Mouse (Mus musculus) NIH3T3 (cell line): ENCODE data around the gene Sdhb.

Experiments used
- DNase-seq: peaks from one replicate; pipeline ENCODE4 v3.0.0-alpha.2; 2012; ENCODE audit warnings: low read depth

The Sdhb gene

DNA sequence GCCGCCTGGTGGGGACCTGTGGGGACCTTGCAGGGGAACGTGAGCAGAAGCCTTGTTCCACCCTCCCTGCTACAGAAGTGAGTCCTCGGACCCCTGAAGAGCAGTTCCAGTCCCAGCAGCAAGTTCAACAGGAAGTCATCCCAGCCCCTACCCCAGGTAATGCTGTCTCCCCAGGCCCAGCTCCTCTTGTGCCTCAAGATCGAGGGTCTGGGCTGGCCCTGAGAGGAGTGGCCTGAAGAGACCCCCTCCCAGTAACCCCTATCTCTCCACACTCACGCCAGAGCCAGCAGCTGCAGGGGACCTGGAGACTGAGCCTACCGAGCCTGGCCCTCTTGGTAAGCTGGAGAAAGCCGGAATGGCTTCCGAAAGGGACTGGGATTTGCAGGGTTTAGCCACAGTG is 53.1 kb downstream of the Sdhb start:
- no peak for DNase-seq

DNA sequence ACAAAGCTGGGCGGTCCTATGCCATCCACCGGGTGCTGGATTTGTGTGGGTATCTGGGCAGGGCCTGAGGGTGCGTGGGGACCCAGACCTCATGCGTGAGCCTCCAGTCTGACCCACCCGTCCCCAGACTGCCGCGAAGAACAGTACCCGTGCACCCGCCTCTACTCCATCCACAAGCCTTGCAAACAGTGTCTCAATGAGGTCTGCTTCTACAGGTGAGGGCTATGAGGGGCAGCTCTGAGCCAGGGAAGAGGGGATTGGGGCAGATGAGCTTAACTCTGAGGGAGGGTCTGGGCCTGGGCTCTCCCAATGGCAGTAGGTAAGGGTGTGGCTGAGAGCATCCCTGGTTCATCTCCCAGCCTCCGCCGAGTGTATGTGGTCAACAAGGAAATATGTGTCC is 53.9 kb downstream of the Sdhb start:
- no peak for DNase-seq

DNA sequence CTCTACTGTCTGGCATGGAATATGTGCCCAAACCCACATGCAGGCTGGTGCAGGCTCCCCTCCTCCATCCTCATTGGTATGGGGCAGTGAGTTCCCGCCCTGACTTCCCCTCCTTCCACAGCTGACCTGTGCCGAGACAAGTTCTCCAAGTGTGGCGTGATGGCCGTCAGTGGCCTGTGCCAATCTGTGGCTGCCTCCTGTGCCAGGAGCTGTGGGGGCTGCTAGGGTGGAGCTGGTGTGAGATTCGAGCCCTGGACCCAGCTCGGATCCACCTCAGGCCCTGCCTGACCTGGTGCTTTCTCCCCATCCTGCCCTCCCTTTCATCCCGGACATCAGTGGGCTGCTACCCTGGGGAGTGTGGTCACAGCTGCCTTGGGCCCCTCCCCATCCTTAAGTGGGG is 54.4 kb downstream of the Sdhb start:
- DNase-seq = no peak

DNA sequence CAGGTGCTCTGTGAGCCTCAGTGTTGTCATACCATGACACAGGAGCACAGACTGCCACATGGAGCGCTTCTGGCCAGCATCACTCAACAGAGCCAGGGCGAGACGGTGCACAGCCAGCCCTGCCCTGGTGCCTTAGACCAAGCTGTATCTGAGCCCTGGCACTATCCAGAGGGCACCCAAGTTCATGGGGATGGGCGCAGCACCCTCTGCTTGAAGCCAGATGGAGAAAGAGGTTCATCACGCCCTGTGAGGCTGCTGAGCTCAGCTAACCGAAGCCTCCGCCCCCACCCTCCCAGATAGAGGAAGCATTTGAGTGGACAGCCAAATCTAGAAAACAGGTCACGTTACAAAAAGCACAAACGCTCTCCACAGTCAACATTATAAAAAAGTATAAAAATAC is 55.3 kb downstream of the Sdhb start:
- DNase-seq = peak; percentile 27

DNA sequence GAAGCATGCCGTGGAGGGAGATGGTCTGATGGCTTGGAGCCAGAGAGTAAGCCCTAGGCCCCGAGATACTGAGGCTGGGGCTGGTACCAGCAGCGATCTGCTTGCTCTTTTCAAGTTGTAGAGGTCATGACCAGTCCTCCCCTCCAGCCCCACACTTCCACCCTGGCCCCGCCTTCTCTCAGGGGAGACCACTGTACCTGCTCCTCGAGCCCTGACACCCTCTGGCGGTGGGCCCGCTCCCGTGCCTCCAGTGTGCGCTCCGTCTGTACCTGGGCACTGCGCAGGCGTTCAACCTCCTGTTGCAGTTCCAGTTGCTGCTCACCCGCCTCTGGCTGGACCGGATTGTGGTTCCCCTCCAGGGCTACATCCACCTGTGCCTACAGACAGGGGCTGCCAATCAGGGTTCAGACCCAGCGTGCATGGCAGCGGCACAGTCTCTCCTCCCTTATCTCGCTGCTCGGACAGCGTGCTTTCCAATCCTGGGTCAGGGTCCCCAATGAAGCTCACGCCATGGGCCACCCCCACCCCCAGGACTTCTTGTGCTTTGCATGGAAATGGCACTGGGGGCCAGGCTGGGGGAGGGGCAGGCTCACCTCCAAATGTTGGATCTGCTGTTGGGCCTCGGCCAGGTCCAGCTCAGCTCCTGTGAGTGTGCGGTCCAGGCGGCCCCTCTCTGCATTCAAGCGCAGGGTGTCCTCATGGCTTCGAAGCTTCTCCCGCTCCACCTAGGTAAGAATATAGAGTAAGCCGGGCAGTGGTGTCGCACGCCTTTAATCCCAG is 56.8 kb downstream of the Sdhb start:
- DNase-seq = no peak

DNA sequence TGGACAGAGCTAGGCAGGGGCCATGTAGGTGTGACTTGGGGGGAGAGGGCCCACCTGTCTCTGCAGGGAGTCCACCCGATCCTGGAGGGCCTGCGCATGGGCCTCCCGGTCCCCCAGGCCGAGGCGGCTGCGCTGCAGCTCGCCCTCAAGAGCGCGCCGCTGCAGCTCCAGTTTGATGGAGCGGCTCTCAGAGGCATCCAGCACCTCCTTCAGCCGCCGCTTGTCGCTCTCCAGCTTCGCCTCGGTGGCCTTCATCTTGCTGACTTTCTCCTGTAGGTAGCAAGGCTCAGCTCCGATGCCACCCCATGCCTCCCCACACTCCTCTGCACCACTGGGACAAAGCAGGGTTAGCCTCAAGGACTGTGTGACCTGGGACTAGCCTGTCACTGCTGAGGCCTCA is 59.2 kb downstream of the Sdhb start:
- DNase-seq = no peak

DNA sequence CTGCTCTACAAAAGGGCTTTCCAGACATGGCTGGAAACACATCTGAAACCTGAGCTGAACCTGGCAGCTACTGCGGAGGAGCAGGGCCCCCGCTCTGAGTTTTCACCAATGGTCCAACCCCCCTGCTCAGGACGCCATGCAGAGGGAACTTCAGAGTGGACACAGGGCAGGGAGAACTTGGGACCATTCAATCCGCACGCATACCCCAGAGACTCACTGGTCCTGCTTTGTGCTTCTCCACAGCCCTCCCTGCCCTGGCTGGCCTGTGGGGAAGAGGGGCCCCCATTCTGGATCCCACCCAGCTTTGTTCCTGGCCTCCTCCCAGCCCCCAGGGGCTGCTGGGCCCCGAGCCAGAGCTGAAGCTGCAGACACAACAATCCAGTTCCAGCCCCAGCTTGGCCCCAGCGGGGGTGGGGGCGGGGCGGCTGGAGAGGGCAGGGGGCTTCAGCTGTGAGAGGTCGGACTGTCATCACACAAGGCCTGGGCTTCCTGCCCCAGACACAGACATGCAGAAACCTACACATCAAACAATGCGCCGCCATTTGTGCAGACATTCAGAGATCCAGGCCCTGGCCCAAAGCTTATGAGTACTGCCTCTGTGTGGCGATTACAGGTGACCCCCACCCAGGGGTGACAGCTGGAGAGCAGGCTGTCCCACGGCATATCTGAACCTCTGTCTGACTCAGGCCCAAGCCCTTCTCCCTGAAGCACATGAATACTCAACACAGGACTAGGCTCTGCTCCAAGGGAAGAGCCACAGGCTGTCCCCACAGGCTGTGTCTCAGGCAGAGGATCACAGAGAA is 60.0 kb downstream of the Sdhb start:
- peak; percentile 48 for DNase-seq

DNA sequence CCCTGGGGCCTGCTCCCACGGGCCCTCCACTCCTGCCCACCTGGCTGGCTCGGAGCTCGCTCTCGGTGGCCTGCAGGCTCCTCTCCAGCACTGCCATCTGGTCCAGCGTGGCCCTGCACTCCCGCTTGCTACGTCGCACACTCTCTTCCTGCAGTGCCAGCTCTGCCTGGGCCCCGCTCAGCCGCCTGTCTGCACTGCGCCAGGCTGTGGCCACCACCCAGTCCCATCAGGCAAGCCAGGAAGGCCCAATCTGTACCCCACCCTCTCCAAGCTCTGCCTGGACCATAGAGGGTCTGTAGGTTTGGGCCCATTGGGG is 60.6 kb downstream of the Sdhb start:
- DNase-seq = no peak

DNA sequence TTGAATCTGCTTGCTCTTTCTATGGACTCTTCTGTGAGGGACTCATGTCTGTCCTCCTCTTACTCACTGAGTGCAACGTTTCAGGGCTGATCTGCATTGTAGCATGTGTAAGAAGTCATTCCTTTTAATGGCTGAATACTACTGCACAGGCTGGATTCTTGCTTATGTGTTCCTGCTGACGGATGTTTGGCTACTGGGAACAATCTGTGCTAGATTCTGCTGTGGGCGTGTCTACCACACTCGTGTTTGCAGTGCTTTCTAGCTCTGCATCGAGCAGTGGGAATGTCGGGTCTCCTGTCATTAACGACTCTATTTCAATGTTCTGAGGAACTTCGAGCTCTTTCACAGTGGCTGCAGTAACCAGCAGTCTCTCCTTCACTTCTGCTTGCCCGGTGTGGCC is 63.0 kb downstream of the Sdhb start:
- no peak for DNase-seq

DNA sequence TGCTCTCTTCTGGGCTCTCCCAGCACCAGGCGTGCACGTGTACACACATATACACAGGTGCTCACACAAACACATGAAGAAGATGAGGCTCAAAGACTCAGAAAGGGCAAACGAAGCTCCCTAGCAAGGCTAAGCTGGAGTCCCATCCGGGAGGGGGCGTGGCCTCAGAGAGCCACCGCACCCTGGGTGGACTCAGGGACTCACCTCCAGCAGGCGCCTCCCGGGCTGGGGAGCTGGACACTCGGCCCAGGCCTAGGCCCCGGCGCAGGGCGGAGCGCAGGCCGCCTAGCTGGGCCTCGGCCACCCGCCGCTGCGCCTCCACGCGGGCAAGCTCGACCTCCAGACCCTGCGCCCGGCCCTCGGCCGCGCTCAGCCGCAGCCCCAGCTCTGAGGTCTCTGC is 64.0 kb downstream of the Sdhb start:
- no peak for DNase-seq
